Mouse (Mus musculus): ENCODE measurements at regions not wholly inside any gene's neighbourhood (a gene's known extent, or its start where the extent isn't known, plus 50 kb on each side); places are given as distances from the start of the nearest gene placed in this dataset.
"Not testable (repeated sequence)": the region's sequence is repeated elsewhere in the genome, so short reads cannot be mapped to it uniquely, and the experiment has no call there.

GRCm38 (mm10) chr14:89920586-89920985 lies 1449.4 kb upstream of the Pcdh20 start:
- TF ChIP-seq CTCF (IDR thresholded peaks at IDR 0.05; ENCODE audit: low read depth, low read length); TAL1 (conservative IDR thresholded peaks at IDR 0.05; ENCODE audit: low read depth, low read length): not testable (repeated sequence)

Measured in G1E (cell line).